Mouse (Mus musculus) CH12.LX (cell line): ENCODE results near the gene Lrrc9.

ENCODE experiments used
- CHD2 ChIP-seq: IDR thresholded peaks from 2 replicates; pipeline ENCODE4 v1.6.1; 2011; ENCODE audit warnings: low read length, improper control_type of control experiment
- CTCF ChIP-seq, 2 experiments: IDR thresholded peaks in 1 of 2; conservative IDR thresholded peaks in 1 of 2; 2 replicates each; pipeline ENCODE4 v1.5.1; 2011 to 2012; ENCODE audit warnings: low read depth in 2 of 2, low read length in 2 of 2, improper control_type of control experiment in 1 of 2, inconsistent platforms in 1 of 2, mild to moderate bottlenecking in 1 of 2, moderate library complexity in 1 of 2
- E2F4 ChIP-seq: IDR thresholded peaks from 2 replicates; pipeline ENCODE4 v1.6.1; 2011; ENCODE audit warnings: low read depth, low read length, improper control_type of control experiment; ENCODE audit not compliant: insufficient replicate concordance
- EP300 ChIP-seq: IDR thresholded peaks from 2 replicates; pipeline ENCODE4 v1.6.1; 2011; ENCODE audit warnings: low read length, improper control_type of control experiment
- ETS1 ChIP-seq: conservative IDR thresholded peaks from 2 replicates; pipeline ENCODE4 v1.6.1; 2012; ENCODE audit warnings: low read depth, mild to moderate bottlenecking, inconsistent platforms, low read length, improper control_type of control experiment, moderate library complexity
- MAX ChIP-seq: IDR thresholded peaks from 2 replicates; pipeline ENCODE4 v1.6.1; 2011; ENCODE audit warnings: low read length, improper control_type of control experiment
- MEF2A ChIP-seq: IDR thresholded peaks from 2 replicates; pipeline ENCODE4 v1.6.1; 2014; ENCODE audit warnings: low read depth, mild to moderate bottlenecking, inconsistent platforms, low read length, improper control_type of control experiment, borderline replicate concordance
- MXI1 ChIP-seq: IDR thresholded peaks from 2 replicates; pipeline ENCODE4 v1.6.1; 2011; ENCODE audit warnings: mild to moderate bottlenecking, low read depth, low read length, improper control_type of control experiment
- POLR2AphosphoS2 ChIP-seq: IDR thresholded peaks from 2 replicates; pipeline ENCODE4 v1.6.1; 2011; ENCODE audit warnings: low read depth, low read length, improper control_type of control experiment
- RAD21 ChIP-seq: IDR thresholded peaks from 2 replicates; pipeline ENCODE4 v1.6.1; 2011; ENCODE audit warnings: low read depth, mild to moderate bottlenecking, low read length, improper control_type of control experiment, moderate library complexity
- USF1 ChIP-seq: IDR thresholded peaks from 2 replicates; pipeline ENCODE4 v1.6.1; 2014; ENCODE audit warnings: low read depth, mild to moderate bottlenecking, inconsistent platforms, low read length, improper control_type of control experiment

GRCm38 (mm10) chr12:72427722-72428126 is 13.9 kb upstream of the Lrrc9 start:
- TF ChIP-seq MAX = no peak
- TF ChIP-seq ETS1 = no peak
- no peak for TF ChIP-seq USF1
- TF ChIP-seq EP300 = no peak
- TF ChIP-seq RAD21 = peak; percentile 92
- no peak for TF ChIP-seq CHD2
- TF ChIP-seq E2F4 = no peak
- no peak for TF ChIP-seq POLR2AphosphoS2
- TF ChIP-seq CTCF (conservative IDR thresholded peaks at IDR 0.05 in 1 of 2, IDR thresholded peaks at IDR 0.05 in 1 of 2; ENCODE audit: low read depth in 2 of 2, low read length in 2 of 2) = peak in 1 of 2 experiments; percentile 98
- peak; percentile 12; the same call in 1 of the 2 replicates for TF ChIP-seq MEF2A
- TF ChIP-seq MXI1 = no peak
